Mouse (Mus musculus): Measurements from ENCODE around the gene Galnt7.

The Galnt7 gene

DNA sequence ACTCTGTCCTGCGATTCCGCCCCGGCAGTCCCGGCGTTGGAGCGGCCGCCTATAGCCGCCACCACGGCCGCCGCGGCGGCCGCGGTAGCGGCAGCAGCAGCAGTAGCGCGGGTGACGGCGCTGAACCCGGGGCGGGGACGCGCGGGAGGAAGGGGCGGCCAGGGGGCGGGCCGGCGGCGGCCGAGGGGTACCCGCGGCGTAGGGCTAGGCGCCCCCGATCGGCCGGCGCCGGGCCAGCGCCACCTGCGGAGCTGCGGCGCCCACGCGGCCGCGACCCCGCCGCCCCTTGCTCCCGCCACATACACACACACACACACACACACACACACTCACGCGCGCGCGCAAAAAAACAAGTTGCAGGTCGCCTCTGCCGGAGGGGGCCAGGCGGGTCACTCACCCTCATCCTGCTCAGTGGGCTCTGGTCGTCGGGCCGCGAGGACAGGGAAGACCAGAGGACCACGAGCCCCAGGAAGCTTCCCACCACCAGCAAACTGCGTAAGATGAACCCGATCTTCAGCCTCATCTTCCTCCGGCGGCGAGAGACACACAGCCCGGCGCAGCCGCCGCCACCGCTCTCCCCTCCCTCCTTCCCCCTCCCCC lies at the start of gene Galnt7:
Galnt7 (minus strand) TSS at position 577 of the 600 bp plus-strand sequence.
- peak; percentile 81 for DNase-seq

DNA sequence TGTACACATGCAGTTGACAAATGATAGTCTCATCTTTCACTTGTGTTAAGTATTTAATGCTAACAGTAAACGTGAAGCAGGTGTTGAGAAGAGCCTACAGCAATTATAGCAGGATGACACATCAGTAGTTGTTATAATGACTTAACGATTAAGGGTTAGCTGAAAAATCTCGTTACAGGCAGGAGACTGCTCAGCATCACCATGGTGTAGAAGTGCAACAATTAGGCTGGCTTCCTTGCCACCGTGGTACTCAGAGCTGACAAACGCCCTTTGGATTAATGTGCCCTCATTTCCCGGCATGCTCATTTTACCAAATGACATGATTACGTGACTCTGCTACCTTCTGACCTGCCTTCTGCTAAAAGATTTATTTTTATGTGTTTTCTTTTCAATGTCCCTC lies 35.8 kb upstream of the Galnt7 start:
- no peak for DNase-seq

DNA sequence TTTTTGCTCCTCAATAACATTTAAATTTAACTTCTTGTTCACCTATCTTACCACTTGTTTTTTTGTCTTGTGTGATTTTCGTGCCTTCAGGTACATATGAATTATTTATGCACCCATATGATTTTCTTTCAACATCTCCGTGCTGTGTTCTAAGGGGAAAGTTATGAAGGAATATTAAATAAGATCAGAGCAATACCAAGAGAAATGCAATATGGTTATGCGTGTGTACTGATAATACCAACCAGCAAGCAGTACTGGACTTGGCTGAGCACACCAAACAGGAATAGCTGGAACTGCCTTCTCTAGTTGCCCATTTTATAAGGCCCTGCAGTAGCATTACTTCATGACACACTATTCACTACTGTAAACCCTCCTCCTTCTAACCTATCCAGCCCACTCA lies 33.0 kb upstream of the Galnt7 start:
- no peak for DNase-seq

DNA sequence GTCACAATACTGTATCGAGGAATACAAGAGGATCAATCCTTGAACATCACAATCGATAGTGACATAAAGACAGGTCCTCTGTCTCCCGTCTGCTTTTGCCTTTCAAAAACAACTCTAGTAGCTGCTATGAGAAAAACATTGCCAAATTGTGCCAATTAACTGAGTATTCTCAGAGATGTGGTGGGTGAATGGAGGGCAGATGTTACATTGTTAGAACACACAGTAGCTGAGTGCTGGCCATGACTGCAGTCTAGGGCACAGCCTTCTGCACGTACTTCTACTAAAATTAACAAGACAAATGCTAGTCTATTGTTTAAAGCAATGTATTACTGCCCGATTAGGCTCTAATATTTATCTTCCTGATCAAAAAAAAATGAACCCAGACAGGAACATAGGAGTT lies 27.2 kb upstream of the Galnt7 start:
- no peak for DNase-seq

DNA sequence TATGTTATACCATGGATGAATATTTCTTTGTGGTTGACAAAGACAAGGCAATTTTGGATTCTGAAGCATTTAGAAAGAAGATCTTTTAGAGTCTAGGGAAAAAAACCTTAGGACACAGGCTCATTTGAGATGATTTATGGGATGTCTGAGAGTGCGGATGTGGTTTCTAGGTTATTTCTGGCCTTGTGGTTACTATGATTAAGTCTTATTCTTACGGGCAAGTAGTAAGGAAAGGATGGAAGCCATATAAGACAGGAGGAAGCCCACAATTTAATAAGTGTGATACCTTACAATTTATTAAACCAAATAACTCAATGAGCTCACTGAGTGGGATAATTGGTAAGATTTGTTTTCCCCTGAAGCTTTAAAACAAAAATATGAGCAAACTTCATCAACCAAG lies 11.3 kb upstream of the Galnt7 start:
- DNase-seq = no peak

DNA sequence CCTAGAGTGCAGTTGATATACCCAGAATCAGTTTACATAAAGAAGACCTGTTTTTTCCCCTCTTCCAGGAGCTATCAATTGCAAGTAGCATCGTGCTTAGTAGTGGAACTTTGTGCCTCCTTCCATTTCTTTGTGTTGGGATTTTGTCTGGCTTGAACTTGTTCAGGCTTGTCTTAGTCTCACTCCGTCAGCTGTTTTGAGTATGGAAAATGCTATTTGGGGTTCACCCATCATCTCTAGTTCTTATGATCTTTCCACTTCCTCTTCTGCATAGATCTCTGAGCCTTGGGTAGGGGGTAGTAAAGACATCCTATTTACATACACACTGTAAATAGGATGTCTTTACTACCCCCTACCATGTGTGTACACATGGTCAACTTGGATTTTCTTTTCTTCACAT lies 7.2 kb upstream of the Galnt7 start:
- DNase-seq = no peak

DNA sequence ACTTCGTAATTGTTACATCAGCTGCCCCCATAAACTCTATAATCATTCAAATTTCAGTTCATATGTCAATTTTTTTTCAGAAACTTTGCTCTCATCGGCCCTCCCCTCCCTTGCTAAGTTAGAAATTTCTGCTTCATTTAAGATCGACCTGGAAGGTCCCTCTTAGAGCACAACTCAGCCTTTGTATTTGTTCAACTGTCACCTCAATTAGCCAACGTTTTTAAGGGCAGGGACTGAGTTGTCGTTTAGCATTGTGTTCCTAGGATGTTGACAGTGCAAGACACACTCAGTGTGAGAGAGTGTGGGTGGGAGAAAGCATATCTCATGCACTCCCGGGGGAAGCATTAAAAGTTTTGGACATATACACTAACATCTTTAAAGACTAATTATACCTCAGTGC lies 3.6 kb upstream of the Galnt7 start:
- no peak for DNase-seq

DNA sequence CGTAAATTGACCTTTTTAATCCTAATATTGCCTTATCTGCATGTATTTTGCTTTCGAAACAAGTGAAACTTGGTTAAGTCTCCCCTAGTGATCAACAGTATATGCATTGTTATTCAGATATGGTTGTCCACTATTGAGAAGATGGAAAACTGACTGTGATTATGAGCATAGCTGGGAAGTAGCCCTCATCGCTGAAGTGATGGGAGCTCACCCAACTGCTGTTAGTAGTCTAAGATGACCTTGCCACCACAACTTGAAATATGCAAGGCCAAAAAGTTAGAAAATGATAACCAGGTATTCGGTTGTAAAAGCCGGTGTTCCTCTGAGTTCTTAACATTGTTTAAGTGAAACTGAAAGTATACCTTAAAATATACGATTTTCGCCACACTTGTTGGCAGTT lies 1.3 kb upstream of the Galnt7 start:
- DNase-seq = no peak

DNA sequence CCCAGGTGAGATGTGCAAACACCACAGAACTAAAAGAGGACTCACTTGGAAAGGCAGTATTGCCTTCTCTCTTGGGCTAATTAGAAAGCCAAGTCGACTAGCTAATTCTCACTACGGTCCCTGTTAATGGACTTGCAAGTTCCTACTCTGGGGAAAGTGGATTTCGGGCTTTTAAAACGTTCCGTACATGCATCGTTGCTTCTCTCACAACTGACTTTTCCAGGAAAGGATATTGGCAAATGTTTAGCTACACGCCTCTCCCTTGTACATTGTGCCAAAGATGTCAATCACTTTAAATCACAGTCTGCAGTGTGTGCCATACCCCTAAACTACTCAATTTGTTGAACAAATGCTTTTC lies 915 bp upstream of the Galnt7 start:
- DNase-seq = no peak

DNA sequence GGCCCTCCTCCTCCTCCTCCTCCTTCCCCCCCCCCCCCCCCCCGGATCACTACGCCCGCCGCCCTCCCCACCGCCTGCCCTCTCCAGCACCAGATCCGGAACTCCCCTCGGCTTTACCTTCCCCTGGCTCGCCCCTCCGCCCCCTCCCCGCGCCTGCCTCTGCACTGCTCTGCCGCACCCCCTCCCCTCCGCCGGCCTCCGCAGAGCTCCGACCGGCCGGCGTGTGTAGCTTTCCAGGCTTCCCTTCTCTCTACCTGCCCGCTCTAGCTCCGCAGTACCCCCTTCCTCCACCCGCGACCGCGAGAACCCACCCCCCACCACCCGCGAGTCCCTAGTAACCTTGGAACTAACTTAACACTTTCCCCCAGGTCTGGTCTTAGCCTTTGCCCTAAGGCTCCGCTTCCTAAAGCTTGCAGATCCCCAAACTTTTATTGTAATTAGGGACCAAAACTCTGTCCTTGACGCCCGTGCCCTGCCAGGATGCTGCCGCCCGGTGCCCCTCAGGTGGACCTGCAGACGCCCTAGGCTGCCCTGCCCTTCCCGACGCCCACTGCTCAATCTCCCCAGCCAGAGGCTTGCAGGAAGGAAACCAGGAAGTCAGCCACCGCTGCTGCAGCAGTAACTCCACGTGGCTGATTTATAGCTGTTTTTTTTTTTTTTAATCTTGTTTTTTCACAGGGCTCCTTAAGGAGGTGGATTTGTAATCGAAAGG lies 380 bp upstream of the Galnt7 start:
- DNase-seq = peak; percentile 63

DNA sequence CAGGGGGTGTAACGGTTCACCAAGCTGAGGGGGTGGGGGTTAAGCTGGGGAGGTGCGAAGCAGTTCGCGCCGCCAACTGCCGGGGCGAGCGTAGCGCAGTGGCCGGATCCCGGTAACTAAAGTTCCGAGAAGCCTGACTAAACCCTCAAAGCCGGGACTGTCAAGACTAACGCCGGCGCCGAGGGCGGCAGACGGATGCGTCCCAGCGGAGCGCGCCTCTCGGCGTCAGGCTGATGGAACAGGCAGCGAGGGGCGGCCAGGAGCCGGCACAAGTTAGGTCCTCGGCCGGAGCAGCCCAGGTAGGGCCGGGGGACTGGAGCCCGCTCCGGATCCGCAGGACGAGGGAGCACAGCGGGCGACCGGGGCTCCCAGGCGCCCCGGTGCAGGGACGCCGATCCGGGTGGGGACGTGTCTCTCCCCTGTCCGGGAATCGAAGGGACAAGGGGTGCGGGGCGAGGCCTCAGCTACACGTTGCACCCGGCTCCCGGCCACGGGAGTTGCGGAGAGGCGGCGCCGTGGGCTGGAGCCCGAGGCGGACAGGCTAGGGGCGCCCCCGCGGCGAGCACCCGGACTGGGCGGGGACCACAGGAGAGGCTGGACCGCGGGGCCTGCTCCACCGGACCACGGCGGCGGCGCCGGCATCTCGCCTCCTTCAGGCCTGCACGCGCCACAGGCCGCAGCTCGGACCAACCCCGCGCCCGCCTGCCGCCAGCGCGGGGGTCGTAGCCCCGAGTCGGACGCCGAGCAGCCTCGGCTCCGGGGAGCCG lies 960 bp downstream of the Galnt7 start:
- DNase-seq = peak; percentile 81

DNA sequence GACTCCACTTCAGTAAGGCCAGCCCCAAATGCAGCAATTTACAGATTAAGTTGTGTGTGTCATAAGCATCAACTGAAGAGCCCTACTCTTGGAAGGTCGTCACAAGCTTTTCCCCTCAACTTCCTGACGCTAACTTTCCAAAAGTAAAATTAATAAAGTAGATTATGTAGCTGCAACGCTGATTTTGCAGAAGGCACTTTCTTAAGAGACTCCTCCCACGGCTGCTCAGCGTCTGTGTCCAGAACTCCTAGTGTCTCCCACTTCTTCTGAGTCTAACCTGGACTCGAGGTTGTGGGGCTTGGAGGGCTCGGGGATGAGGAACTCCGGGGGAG lies 1.5 kb downstream of the Galnt7 start:
- no peak for DNase-seq

DNA sequence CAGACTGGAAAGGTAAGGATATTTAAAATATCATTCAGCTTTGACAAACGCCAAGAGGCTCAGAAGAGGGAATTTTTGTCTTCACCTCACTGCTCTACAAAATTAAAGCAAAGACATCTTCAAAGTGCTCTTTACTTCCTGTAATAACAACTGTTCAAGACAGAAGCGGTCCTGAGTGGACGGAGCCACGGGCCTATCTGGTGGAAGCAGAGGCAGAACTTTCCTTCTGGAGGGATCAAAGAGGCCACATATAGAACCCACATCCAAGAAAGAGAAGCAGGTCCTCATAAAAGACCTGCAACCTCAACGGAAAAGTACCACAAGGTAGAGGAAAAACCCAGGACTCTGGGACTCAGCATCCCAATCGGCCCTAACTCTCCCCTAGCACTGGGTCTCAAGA lies 2.6 kb downstream of the Galnt7 start:
- DNase-seq = no peak

DNA sequence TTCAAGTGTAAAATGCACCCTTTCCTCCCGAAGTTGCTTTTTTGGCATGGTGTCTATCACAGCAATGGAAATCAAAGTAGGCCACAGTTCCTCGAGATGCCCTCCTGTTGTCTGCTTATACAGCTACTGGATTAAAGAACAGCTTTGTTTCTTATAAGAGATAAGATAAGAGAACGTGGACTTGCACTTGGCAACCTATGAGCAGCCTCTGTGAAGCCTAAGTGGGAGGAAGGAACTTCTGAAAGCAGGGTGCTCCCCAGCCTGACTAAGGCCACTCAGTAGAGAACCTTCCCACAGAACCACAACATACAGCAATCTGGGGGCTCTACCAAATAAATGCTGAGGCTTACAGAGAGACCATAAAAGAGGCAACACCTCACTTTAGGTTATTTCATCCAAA lies 5.3 kb downstream of the Galnt7 start:
- no peak for DNase-seq

DNA sequence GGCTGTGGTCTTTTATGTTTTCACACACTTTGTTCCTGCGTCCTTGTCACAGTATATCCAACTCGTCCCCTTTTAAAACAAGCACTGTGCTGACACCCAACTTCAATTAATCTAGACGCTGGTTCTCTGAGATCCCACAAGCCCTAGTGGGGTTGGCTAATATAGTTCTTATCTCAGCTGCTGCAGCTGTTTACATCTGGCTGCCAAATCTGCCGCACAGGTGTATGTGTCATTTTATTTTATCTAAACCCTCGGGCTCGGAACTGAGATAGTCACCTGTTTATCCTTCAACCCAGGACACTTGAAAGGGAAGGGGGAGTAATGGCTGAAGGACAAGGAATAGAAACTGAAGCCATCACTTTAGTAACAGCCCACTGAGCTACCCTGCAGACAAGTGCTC lies 8.6 kb downstream of the Galnt7 start:
- no peak for DNase-seq

DNA sequence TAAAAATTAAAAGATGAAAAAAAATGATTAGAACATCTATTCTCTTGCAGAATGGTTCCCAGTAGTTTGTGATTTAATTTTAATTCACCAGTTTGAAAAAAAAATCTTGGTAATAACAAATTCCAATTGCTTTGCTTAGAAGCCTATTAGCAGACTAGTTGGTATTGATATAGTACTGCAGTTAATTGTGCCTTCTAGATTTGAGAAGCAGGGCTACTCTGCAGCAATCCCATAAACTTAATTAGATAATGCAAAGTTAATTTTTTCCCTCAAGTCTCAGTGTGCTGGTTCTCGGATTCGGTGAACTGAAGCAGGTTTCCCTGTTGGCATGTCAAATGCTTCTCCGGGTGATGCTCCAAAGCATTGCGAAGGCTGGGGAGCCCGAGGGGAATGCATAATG lies 10.1 kb downstream of the Galnt7 start:
- no peak for DNase-seq

DNA sequence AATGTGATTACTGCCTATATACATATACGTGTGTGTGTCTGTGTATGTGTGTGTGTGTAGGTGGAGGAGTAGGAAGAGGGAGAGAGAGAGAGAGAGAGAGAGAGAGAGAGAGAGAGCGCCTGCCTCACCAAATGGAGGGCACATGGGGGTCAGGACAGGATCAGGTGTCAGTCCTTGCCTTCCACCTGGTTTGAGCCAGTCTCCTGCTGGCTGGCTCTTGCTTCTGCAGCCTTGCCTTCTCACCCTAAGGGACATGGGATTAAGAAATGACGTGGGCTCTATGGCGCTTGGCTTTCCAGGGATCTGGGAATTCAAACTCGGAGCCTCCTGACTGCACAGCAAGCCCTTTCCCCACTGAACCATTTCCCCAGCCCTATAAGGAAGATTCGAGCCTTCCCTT lies 13.9 kb downstream of the Galnt7 start:
- DNase-seq = no peak

DNA sequence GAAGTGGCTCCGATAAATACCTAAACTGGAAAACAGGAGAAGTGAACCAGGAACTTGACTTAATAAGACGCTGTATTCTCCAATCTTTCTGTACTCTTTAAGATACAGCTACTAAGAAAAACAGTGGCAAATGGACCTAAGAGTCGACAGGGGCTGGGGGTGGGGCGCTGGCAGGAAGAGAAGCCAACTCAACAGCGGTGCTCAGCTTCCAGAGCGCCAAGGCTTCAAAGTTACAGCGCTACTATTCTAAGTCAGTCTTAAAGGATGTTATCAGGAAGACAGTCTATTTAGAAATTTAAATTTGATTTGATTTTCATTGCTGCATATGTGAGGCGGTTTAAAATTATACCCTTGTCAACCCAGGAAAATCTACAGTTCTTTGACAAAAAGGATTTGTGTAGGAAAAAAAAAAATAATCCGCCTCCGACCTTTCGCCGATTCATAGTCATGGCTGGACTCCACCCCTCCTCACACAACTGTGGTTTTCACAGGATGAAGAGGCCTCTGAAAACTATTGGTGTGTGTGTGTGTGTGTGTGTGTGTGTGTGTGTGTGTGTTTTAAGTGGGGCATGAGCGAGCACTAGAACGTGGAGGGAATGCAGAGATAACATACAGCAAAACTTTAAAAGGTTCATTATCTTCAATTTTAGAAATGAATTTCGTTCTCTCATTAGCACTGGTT lies 15.1 kb downstream of the Galnt7 start:
- no peak for DNase-seq

DNA sequence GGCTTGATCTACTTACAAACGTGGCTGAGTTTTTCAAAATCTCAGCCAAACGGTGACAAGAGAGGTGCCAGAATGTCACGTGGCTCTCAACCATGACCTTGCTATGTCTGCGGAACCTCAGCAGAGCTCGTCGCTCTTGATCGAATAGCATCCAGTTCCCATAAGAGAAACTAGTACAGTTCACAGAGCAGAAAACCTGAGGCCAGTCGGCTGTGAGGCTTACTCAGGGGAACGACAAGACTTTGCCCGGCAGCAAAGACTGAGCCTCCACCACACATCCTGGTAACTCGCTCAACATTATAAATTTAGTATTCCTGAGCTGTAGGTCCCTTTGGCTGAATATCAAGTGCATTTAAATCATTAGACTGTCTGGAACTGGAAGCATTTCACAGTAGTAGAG lies 16.1 kb downstream of the Galnt7 start:
- no peak for DNase-seq

DNA sequence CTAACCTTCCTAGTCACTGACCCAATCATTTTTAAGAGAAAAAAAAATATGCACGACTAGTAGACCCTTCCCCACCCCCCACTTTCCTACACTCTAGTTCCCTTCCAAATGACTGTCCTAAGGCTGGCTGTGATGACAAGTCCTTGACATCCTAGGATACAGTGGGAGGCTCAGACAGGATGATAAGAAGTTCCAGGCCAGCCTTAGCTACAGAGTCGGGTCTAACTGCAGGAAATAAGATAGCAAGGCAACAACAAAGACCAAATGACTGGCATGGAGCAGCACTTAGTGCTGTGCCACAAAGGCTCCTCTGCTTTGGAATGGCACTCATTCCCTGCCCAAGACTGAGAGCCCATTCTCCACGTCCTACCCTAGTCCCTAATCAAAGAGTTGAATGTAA lies 16.6 kb downstream of the Galnt7 start:
- DNase-seq = no peak

DNA sequence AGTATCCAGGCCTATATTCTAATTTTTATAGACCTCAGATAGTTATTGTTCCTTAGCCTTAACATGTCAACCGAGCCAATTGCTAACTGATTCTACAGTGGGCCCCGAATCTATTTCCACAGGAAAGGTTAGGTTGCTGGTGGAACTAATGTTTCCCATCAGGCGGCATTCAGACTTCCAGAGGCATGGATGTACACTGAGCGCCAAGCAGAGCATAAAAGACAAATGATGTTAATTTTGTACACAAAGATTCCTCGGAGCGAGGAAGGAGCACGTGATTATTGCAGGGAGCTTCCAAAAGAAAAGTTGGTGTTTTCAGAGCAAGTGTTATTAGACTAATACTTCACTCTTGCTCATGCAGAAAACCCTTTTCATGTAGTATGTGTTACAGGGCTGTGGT lies 21.1 kb downstream of the Galnt7 start:
- no peak for DNase-seq

DNA sequence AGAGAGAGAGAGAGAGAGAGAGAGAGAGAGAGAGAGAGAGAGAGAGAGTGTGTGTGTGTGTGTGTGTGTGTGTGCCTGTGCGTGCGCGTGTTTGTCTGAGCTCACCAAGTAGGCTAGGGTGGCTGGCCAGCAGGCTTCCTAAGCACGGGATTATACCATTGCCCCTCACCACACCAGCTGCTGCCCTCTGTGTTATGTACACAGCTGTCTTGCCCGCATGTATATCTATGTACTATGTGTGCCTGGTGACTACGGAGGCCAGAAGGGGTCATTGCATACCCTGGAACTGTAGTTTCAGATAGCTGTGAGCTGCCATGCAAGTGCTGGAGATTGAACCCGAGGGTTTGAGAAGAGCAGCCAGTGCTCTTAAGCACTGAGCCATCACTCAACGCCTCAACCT lies 22.7 kb downstream of the Galnt7 start:
- DNase-seq = no peak

DNA sequence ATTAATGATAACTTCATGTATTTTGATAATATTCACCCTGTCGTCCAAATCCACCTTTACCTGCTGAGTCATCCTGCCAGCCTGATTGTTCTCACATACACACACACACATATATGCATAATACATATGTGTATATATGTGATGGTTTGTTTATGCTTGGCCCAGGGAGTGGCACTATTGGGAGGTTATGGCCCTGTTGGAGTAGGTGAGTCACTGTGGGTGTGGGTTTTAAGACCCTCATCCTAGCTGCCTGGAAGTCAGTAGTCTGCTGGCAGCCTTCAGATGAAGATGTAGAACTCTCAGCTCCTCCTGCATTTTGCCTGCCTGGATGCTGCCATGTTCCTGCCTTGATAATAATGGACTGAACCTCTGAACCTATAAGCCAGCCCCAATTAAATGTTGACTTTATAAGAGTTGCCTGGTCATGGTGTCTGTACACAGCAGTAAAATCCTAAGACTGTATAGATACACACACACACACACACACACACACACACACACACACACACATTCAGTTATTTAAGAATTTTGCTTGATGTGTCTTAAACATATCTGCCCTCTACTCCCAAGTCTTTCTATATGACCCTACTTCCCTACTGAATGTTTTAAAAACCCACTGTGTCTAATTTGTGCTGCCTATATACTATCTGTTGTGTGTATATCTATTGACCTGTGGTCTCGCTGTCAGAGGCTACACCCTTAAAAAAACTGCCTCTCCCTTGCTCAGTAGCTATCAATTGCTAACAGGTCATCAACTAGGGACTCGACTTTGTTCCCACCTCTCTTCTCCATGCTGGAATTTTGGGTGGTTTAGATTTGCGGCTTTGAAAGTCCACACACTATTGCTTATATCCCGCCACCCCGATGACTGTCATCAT lies 23.8 kb downstream of the Galnt7 start:
- DNase-seq = no peak
